Mouse (Mus musculus) C2C12 (cell line): Measurements from ENCODE around the gene Olfr520. TPM values are rescaled to one million over a fixed set of nuclear protein-coding genes. Genes with fewer than 3 reads are reported as not detected.
"Not testable (repeated sequence)": the region's sequence is repeated elsewhere in the genome, so short reads cannot be mapped to it uniquely, and the experiment has no call there.

Experiments used
- H3K27me3 ChIP-seq: one replicate; pipeline ENCODE4 v1.6.1; 2011; ENCODE audit not compliant: control insufficient read depth, insufficient read depth, insufficient read length
- H3K36me3 ChIP-seq: one replicate; pipeline ENCODE4 v1.6.1; 2011; ENCODE audit not compliant: control insufficient read depth, insufficient read depth
- H3K4me3 ChIP-seq: one replicate; pipeline ENCODE4 v1.5.1; 2011; ENCODE audit warnings: mild to moderate bottlenecking, control low read depth; ENCODE audit not compliant: poor library complexity, insufficient read depth, severe bottlenecking
- H3K79me2 ChIP-seq: one replicate; pipeline ENCODE4 v1.6.1; 2011; ENCODE audit not compliant: control insufficient read depth, insufficient read depth
- H3K79me3 ChIP-seq: one replicate; pipeline ENCODE4 v1.6.1; 2011; ENCODE audit warnings: low read depth, control low read depth
- H3ac ChIP-seq: one replicate; pipeline ENCODE3; 2011; ENCODE audit warnings: low read depth; ENCODE audit not compliant: control insufficient read depth, insufficient read length
- CEBPB ChIP-seq: IDR thresholded peaks from one replicate; pipeline ENCODE4 v1.6.1; 2011; ENCODE audit warnings: low read depth, mild to moderate bottlenecking, control low read depth, moderate library complexity
- CTCF ChIP-seq: IDR thresholded peaks from one replicate; pipeline ENCODE4 v1.5.1; 2011; ENCODE audit not compliant: control insufficient read depth, insufficient read depth, insufficient read length
- FOSL1 ChIP-seq: IDR thresholded peaks from one replicate; pipeline ENCODE4 v1.8.0; 2011; ENCODE audit warnings: mild to moderate bottlenecking, low read length; ENCODE audit not compliant: poor library complexity, insufficient read depth, severe bottlenecking
- MAX ChIP-seq: IDR thresholded peaks from one replicate; pipeline ENCODE4 v1.6.1; 2011; ENCODE audit warnings: mild to moderate bottlenecking, control low read depth
- MYOD1 ChIP-seq: IDR thresholded peaks from one replicate; pipeline ENCODE4 v1.6.1; 2011; ENCODE audit warnings: low read depth; ENCODE audit not compliant: control insufficient read depth, insufficient read length
- MYOG ChIP-seq: IDR thresholded peaks from one replicate; pipeline ENCODE4 v1.6.1; 2011; ENCODE audit not compliant: control insufficient read depth, insufficient read length; ENCODE audit errors: extremely low read depth
- USF1 ChIP-seq: IDR thresholded peaks from one replicate; pipeline ENCODE4 v1.6.1; 2011; ENCODE audit warnings: low read depth, mild to moderate bottlenecking, control low read depth, moderate library complexity
- polyA plus RNA-seq: library from polyadenylated mRNA; unstranded; fragments of >200 nt; fragmentation: generic; extraction: Trizol; gene quantifications from one replicate; pipeline ENCODE4 v1.2.1, GENCODE M21; 2012; ENCODE audit warnings: missing spikeins

Olfr520 gene
- polyA plus RNA-seq, 1 experiment: not detected

- Histone ChIP-seq H3ac (no peak overlapping the region), H3K79me3 (no peaks in the 10 kb centered on the region), H3K36me3 (no peaks in the 10 kb centered on the region), H3K27me3 (peaks cover 33% of the 10 kb centered on the region), H3K4me3 (no peak overlapping the region), H3K79me2 (no peaks in the 10 kb centered on the region)
- TF ChIP-seq CTCF (no peak), MAX (no peak), MYOD1 (no peak), CEBPB (no peak), MYOG (no peak), FOSL1 (no peak), USF1 (no peak)
These were observed 36.1 kb upstream of the Olfr520 start for GRCm38 (mm10) chr7:99693976-99694375.

DNA sequence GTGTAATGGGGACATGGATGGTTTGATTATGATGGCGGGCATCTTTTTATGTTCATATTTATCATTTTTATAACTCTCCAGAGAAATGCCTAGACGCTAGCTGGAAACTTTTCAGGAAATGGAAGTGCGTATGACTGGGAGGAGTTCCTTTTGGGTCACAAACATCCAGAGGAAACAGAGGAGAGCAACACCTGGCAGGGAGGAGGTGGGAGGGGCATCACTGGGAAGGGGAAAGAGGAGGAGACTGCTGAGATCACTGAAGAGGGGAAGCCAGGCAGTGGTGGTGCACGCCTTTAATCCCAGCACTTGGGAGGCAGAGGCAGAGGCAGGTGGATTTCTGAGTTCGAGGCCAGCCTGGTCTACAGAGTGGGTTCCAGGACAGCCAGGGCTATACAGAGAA, 35.6 kb upstream of the Olfr520 start:
- not testable (repeated sequence) for H3K4me3 ChIP-seq, H3K79me3 ChIP-seq, H3ac ChIP-seq, H3K79me2 ChIP-seq, H3K36me3 ChIP-seq
- H3K27me3 ChIP-seq: peaks cover 30% of the 10 kb centered on the region

- no peaks in the 10 kb centered on the region for H3K36me3 ChIP-seq
- H3K79me3 ChIP-seq: no peaks in the 10 kb centered on the region
- no peaks in the 10 kb centered on the region for H3K79me2 ChIP-seq
- no peak overlapping the region for H3ac ChIP-seq
- no peak overlapping the region for H3K4me3 ChIP-seq
- TF ChIP-seq MAX (no peak), FOSL1 (no peak), MYOD1 (no peak), USF1 (no peak), CTCF (no peak), CEBPB (no peak), MYOG (no peak)
- H3K27me3 ChIP-seq: peaks cover 20% of the 10 kb centered on the region
These were observed 34.5 kb upstream of the Olfr520 start for GRCm38 (mm10) chr7:99695471-99696057.

GRCm38 (mm10) chr7:99698576-99698975, 31.5 kb upstream of the Olfr520 start:
- Histone ChIP-seq H3K79me3 (no peaks in the 10 kb centered on the region), H3ac (no peak overlapping the region), H3K4me3 (no peak overlapping the region), H3K27me3 (peaks cover 23% of the 10 kb centered on the region), H3K36me3 (no peaks in the 10 kb centered on the region), H3K79me2 (no peaks in the 10 kb centered on the region)
- TF ChIP-seq CTCF: no peak

- TF ChIP-seq FOSL1 (no peak), CEBPB (no peak), USF1 (no peak), MYOD1 (no peak), MYOG (no peak), MAX (no peak), CTCF (no peak)
These were observed 31.0 kb upstream of the Olfr520 start for GRCm38 (mm10) chr7:99699106-99699505.

GRCm38 (mm10) chr7:99699709-99700151, 30.3 kb upstream of the Olfr520 start:
- H3K79me2 ChIP-seq: no peaks in the 10 kb centered on the region
- H3K4me3 ChIP-seq: no peak overlapping the region
- H3K27me3 ChIP-seq: peaks cover 19% of the 10 kb centered on the region
- TF ChIP-seq USF1 (no peak), FOSL1 (no peak), CTCF (no peak), MYOG (no peak), CEBPB (no peak), MYOD1 (no peak), MAX (no peak)
- H3K36me3 ChIP-seq: no peaks in the 10 kb centered on the region
- no peaks in the 10 kb centered on the region for H3K79me3 ChIP-seq
- no peak overlapping the region for H3ac ChIP-seq

More at GRCm38 (mm10) chr7:99699106-99699505, 31.0 kb upstream of the Olfr520 start:
- H3K36me3 ChIP-seq: no peaks in the 10 kb centered on the region
- H3ac ChIP-seq: no peak overlapping the region
- no peaks in the 10 kb centered on the region for H3K79me3 ChIP-seq
- H3K27me3 ChIP-seq: peaks cover 21% of the 10 kb centered on the region
- no peaks in the 10 kb centered on the region for H3K79me2 ChIP-seq
- H3K4me3 ChIP-seq: no peak overlapping the region
